Mouse (Mus musculus): ENCODE results near the gene Zpbp2.

DNA sequence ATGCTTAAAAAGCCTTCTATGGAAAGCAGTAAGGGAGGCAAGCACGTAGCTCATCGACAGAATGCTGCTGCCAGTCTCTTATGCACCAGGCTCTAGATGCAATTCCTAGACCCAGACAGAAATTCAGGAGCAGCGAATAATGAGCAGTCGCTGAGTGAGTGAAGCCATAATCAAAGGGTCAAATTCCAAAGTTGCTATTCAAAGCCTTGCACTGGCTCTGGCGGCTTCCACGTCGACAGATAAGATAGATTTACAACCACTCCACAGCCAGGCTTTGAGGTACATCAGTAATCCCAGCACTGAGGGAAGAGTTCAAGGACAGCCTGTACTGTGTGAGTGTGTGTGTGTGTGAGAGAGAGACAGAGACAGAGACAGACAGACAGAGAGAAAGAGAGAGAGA is 10.0 kb downstream of the Zpbp2 start:
- TF ChIP-seq CTCF (IDR thresholded peaks at IDR 0.05; ENCODE audit: low read depth, low read length) (no peak), POLR2AphosphoS5 (IDR thresholded peaks at IDR 0.05; ENCODE audit: insufficient replicate concordance, low read depth, low read length) (no peak), GATA1 (IDR thresholded peaks at IDR 0.05; ENCODE audit: borderline replicate concordance, low read length) (no peak), GATA2 (IDR thresholded peaks at IDR 0.05; ENCODE audit: borderline replicate concordance, low read depth, low read length) (no peak)

Data from G1E (cell line).